Mouse (Mus musculus): ENCODE results near the gene Bckdha.

Gene Bckdha

DNA sequence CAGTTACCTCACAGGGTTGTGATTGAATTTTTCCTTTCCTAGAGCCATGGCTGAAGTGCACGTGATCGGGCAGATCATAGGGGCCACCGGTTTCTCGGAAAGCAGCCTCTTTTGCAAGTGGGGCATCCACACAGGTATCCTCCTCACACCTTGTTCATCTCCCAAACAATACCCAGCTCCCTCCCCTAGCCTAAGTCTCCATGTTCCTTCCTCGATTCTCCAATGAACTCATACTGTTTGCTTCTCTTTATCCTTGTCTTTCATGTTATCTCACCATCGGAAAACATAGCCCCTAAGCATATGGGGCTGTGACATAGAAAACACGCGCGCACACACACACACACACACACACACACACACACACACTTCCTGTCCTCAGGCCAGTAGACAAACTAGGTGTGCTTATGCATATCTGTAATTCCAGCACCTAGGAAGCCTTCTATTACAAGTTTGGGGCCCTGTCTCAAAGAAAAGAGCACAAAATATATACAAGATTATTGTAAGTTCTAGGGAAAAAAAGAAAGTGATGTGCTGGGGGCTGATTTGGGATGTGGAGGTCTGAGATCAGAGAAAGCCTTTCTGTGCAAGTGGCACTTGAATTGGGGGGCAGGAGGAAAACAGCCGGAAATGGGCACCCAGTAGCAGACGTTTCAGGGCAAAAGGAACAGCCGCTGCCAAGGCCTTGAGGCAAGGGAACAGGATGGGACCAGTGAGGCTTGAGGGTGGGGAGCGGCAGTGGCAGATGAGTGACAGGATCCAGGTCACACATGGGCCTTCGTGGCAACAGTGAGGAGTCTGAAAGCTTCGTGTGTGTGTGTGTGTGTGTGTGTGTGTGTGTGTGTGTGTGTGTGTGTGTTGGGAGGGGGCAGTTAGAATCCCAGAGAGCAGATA, 22.8 kb upstream of the Bckdha start:
- DNase-seq (ENCODE audit: low spot score in 2 of 2): no peak

DNA sequence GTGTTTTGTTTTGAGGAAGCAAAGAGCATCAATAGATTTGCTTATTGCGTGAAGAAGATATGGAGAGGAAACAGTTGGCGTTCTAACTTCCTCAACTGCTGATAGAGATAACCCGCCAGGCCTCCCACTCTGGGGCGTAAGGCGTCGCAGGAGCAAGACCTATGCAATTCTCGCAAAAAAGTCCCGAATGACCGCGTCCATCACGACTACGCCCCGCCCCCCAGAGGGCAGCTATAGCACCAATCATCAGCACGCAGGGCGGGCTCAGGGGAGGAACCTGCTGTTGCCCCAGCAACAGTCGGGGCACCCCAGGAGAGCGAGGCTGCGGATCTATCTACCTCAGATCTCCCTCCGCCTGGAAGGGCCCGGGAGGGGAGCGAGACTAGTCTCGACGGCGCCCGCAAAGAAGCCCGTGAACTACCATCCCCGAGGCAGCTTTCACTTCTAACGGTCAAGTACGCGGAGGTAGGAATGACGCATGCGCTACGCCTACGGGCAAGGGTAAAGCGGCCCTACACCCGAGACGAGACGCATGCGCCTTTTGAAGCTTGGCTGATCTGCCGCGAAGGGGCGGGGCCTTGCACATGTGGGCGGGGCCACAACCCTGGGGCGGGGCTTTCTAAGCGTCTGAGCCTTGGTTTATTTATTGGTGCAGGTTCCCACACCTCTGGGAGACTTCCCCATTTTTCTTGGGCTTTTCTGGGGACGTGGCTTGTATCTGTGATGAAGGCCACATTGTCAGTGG, 21.9 kb upstream of the Bckdha start, which contains the start of gene B9d2:
B9d2 (plus strand) TSS at position 267 of the 745 bp plus-strand sequence.
- DNase-seq (ENCODE audit: low spot score in 2 of 2): peak; percentile 94 to 97

DNA sequence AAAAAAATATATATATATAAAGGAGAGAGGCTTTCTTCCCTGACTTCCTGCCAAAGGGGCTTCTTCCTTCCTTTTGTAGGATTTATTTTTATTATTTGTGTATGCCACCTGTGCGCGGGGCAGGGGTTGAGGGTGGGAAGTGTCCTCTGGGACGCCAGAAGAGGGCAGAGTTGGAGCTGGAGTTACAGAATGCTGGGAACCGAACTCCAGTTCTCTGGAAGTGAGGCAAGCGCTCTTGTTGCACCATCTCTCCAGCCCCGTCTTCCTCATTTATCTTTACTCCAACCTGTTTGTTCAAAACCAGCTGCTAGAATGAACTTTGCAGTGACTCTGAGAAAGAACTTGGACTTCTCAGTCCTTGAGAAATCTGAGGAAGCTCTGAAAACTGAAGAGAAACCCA, 21.2 kb upstream of the Bckdha start:
- no peak for DNase-seq (ENCODE audit: low spot score in 2 of 2)

DNA sequence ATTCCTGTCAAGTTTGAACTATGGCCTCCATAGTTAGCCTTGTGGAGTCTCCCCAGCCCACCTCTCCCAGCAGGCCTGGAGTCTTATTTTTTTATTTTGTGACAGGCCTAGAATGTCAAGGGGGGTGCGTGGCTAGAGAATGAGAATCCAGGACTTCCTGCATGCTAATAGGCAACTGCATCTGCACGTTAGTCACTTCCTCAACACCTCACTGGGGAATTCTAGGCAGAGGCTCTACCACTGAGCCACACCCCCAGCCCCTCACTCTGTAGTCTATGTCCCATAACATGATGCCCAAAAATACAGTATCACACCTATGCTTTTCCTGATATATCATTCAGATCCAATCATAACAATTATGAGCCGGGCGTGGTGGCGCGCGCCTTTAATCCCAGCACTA, 18.2 kb upstream of the Bckdha start:
- no peak for DNase-seq (ENCODE audit: low spot score in 2 of 2)

DNA sequence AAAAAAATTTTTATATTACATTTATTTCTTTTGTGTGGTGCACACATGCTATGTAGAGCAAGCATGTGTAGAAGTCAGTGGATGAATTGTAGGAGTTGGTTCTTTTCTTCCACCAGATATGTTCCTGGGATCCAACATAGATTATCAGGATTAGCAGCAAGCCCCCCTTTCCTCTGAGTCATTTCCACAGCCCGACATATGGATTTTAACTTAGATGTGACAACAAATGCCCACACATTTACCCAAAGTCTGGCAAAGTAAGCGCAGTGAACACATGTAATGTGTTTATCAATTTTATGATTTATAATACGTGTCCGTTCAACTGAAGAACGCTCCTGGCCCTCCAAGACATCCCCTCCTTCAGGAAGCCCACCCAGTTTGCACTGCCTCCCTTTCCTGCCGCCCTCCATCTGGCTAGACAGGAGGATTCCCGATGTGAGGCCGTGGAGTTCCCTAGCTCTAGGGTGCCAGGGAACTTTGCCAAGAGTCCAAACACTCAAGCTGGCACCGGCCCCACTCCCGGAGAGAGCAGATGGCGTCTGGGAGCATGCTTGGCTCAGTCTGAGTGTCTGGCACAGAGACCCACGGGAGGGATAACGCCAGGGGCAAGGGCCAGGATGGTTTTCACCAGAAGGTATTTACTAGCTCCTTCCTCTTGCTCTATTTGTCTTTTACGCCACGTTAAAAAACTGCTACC, 17.5 kb upstream of the Bckdha start:
- DNase-seq (ENCODE audit: low spot score in 2 of 2): peak in 1 of 2 experiments; percentile 45

DNA sequence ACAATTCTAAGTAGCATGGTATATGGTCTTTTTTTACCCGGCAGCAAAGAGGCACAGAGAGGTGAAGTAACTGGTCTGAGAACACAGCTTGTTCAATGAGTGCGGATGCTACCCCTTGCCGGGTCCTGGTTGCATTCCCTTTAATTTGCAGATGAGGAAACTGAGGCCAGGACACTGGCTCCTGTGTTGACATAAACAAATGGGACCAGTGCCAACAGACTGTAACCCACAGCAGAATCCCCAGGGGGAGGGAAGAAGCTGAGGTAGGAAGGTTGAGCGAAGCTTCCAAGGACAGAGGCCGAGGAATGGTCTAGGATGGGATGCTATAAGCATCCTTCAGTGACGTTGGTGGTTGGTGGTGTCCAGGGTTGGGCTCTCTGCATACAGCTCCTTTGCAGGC, 16.6 kb upstream of the Bckdha start:
- DNase-seq (ENCODE audit: low spot score in 2 of 2): no peak

DNA sequence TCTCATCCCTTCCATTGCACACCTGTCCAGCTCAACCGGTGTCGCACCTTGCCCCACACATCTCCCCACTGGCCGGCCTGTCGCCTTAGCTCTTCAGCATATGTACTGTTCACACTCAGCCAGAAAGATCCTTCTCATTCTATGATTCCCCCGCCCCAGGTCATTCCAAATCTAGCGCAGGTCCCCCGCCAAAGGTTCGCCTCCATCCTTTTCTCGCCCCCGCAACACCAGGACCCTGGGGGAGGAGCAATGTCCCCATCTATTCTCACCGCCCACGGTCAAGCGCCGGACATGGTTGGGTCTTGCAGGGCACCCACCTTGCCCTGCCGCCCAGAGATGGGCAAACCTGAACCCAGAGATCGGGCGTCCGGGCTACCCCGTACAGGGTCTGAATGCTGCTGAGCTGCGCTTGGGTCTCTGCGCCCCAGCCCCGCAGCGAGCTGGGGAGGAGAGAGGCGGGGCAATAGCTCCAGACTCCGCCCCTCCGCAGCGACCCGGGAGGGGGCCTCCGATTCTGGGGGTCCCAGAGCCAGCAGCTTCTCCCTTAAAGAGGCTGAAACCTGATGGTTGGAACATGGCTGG, 16.0 kb upstream of the Bckdha start, which contains the start of gene Tmem91:
Tmem91 (minus strand) TSS at position 448 of the 582 bp plus-strand sequence.
- no peak for DNase-seq (ENCODE audit: low spot score in 2 of 2)

DNA sequence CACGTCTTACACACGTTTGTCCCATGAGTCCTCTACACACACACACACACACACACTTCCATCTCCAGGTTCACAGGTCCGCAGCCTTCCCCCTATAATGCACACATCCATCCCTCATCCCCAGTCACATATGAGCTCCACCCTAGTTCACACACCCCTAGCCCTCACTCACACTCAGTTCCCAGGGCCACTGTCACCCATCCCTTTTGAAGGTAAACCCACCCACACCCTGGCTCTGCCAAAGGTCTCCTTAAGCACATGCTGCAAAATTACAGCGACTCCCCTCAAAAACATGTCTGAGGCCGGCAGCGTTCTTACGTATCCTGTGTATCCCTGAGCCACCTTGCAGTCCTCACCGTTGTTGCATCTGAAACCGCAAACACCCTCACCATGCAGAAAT, 15.5 kb upstream of the Bckdha start:
- DNase-seq (ENCODE audit: low spot score in 2 of 2): no peak

DNA sequence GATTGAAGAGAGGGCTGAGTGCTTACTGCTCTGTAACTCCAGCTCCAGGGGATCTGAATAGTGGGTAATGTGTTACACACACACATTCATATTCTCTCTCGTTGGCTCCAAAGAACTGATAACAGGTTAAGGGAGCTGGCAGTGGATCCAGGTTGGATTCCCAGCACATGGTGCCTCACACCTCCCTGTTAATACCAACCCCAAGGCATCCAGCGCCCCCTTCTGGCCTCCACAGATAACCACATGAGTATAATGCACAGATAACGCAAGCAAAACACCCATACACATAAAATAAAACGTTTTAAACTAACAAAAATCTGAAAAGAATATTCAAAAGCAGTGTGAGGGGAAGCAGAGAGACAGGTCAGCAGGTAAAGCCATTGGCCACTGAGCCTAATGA, 13.7 kb upstream of the Bckdha start:
- no peak for DNase-seq (ENCODE audit: low spot score in 2 of 2)

DNA sequence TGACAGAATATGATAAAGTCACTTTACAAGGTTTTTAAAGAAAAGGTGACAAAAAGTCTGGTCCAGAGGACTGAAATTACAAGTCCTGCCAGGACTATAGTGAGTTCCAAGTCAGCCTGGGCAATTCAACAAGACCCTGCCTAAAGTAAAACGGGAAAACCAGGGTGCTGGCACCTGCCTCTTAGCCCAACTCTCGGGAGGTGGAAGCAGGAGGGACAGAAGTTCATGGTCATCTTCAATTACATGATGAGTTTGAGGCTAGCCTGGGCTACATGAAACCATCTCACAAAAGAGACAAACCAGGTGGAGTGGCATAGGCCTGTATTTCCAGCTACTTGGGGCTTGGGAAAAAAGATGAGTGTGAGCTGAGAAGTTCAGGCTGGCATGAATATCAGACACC, 12.9 kb upstream of the Bckdha start:
- no peak for DNase-seq (ENCODE audit: low spot score in 2 of 2)

DNA sequence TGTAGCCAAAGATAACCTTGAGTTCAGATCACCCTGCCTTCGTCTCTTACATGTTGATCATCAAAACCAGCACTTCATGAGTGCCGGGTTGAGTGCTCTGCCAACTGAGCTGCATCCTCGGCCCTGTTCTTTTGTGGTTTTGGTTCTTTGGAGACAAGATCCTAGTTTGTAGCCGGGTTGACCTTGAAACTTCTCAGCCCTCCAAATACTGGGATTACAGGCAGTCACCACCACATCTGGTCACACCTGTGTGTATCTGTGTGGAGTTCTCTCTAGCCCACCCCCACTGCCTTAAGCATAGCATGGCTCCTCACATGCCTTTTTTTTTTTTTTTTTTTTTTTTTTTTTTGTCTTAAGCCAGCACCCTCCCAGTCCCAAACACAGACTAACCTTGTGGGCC, 11.3 kb upstream of the Bckdha start:
- no peak for DNase-seq (ENCODE audit: low spot score in 2 of 2)

DNA sequence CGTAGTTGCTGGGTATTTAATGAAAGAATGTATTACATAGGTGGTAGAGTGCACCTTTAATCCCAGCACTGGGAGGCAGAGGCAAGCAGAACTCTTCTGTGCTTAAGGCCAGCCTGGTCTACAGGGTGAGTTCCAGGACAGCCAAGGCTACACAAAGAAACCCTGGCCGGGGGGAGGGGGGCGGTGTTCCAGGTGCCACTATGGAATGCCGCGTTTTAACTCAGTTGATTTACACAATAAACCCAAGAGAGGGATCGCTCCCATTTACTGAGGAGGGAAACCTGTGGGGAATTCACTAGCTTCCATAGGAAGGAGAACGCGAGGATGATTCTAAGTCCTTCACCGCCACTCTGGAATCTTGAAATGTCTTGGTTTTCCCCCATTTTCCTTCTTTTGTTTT, 10.8 kb upstream of the Bckdha start:
- DNase-seq (ENCODE audit: low spot score in 2 of 2): no peak

DNA sequence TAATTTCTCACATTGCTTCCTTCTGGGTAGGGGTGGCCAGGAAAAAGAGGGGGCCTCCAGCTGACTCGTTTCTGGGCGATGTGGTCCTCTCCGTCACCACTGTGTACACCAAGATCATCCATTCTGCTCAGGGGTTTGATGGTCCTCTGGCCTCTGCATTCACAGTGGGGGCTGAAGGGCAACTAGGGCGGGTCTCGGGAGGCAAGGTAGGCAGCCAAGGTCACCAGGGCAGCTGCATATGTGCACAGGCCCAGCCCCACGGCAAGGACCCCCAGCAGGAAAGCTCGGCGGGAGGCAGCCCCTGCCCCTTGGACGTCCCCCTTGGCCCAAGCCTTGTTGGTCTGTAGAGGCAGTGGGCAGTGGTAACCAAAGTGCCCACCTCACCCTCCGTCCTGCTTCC, 10.4 kb upstream of the Bckdha start:
- DNase-seq (ENCODE audit: low spot score in 2 of 2): no peak

DNA sequence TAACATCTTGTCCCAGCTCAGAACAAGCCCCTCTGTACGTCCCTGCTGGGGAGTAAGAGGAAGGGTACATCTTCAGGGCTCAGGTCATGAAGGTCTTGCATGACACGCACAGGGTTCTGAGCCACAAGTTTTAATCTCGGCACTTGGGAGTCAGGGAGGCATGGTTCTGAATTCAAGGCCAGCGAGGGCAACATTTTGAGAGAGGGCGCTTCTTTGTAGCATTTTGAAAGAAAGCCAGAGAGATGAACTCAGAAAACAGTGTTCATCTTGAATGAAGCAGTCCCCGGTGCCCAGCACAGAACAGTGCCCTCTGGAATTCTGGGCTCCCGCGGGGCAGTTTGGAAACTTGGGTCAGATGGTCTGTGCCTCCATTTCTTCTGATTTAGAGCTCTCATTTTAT, 7.6 kb upstream of the Bckdha start:
- no peak for DNase-seq (ENCODE audit: low spot score in 2 of 2)

DNA sequence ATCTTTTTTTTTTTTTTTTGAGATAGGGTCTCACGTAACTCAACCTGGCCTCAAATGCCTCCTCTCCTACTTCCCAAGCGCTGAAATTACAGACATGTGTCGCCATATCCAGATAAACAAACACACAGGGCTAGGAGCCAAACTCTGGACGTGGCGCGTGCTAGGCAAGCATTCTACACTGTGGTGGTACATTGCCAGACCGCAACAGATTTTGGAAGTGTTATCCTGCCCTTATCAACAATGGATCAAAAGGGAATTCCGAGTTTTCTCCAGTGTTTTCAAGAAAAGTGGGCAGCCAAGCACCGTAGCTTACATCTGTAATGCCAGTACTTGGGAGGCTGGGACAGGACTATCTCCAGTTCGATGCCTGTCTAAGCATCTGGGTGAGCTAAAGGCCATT, 996 bp downstream of the Bckdha start:
- DNase-seq (ENCODE audit: low spot score in 2 of 2): no peak

DNA sequence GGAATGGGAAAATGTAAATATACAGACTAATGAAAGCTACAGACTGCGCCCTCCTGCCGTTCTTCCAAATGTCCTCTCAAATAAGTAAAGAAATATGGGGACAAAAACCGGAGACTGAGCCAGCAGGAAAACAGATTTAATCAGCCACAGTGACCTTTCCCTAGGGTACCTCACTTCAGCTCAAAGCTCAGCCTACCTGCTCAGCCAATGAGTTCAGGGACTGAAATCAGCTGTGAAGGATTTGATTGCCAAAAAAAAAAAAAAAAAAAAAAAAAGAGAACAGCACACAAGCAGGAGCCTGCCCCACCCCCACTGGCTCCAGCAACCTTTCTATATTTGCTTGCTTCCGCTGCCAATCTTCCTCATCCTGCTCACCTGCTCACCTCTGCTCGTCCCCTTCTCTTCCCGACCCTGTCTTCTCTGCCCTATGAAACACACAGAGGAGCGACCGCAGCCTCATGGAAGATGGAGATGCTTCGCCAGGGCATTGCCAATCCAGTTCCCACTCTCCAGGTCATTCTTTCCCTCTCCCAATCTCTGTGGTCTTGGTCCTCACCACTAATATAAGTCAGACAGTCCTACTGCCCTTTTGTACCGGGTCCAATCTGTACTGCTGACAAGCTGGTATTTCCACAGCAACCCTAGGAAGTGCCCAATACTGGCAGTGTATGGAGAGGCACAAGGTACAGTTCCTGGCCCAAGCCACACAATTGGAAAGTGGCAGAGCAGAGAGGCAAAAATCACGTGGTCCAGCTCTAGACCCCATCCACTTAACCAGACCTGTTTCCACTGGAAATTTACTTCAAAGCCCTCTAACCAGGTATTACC, 3.0 kb downstream of the Bckdha start:
- DNase-seq (ENCODE audit: low spot score in 2 of 2): no peak

DNA sequence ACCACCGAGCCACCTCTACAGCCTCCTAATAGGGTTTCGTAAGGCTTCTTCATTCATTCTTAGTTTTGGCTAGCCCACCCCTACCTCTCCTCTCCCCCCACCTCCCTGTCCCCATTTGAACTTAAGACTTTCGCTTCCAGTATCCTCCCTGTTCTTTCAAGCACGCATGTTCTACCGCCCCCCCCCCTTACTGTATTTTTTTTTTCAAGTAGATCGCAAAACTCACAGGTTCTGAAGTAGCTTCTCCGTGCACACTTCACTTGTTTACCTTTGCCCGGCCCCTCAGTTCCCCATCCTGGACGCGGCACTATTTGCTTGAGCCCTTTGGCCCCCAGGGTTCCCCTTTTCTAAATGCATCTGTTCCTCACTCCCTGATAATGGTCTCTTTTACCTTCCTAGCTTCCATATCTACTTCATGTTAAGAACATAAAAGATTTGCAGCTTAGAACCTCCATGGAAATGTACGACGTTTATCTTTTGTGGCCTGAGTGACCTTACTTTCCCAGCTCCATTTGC, 6.5 kb downstream of the Bckdha start:
- DNase-seq (ENCODE audit: low spot score in 2 of 2): no peak

DNA sequence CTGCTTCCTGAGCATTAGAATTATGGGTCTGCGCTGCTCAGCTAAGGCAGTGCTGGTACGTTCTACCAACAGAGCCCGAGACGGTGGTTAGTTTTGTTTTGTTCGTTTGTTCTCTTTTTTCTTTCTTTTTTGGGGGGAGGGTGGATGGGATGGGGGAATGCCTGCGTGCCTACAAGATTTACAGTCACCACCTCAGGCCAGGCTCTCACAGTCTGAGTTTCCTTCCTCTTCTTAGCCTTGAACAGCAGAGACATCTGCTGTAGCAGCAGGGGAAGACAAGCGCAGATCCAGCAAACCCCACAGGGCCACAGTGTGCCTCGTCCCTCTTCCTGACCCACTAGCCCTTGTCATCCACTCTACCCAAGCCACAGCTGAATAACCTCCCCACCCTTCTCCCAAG, 7.5 kb downstream of the Bckdha start:
- DNase-seq (ENCODE audit: low spot score in 2 of 2): no peak

DNA sequence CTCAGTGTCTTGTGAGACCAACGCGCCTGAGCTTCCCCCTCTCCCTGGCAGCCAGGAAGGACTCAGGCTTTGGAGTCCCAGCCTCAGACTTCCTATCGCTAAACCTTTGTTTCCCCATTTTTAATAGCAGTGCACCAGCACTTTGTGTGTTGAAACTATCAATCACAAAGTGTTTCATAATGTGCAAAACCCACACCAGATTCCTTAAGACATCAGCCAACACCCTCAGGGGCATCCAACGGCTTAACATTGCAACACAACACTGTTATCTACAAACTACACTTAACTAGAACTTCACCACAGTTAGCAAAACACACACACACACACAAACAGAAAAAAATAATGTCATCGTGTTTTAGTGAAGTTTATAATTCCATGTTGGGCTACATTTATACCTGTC, 8.9 kb downstream of the Bckdha start:
- DNase-seq (ENCODE audit: low spot score in 2 of 2): no peak

DNA sequence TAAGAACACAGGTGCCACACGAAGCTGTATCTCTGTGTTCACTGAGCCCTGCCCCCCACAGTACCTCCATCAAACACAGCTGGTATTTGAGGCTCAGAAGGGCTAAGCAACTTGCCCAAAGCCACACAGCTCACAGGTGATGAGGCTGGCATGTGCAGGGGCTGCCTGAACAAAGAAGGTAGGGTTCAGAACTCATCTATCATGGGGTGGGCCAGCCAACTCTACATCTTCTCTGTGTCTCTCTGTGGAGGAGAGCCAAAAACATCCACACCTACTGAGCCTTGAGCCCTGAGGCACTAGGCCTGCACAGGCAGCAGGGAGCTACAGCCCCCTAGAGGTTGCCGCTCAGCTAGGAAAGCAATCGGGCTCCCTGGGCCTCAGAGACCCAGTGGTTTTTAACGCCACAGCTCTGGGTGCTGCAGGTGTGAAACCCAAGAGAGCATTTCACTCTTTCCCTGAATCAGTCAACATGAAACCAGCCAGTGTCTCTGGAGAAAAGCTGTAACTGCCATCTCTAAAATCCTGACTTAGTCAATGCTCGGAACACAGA, 11.1 kb downstream of the Bckdha start:
- no peak for DNase-seq (ENCODE audit: low spot score in 2 of 2)

DNA sequence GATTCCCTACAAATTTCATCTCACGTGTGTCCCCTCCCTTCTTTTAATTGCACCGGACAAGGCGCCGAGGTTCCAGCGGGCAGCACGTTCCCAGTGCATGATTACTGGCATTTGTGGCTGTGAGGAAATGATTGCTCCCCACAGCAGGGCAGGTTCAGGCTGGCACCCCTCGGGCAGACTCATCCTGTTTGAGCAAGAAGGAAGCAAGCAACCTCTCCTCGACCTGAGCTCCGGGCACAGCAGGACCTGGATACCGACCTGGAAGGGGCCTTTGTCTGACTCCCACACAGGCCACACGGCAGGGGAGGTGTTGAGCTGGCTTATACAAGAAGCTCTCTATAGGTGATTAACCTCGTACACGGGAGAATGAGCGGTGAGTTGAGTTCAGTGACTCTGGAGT, 13.7 kb downstream of the Bckdha start:
- DNase-seq (ENCODE audit: low spot score in 2 of 2): peak; percentile 42 to 62
